ENCODE assay signal across 19 mouse cellular contexts in the genomic region with DNA sequence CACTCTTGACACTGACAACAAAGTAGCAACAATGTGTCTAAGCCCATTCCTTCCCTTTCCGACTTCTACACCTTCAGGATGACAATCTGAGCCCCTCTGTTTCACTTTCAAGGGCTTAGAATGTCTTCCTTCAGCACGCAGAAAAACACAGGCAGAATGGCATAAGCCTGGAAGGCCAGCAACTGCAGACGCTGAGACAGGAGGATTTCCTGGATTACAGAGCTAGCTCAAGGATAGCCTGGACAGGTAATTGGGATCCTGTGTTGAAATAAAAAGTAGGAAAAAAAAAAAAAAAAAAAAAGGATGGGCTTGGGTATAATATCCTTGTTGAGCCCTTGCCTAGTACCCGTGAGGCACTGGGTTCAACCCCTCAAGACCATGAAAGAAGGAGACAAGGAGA. TPM values are rescaled to one million over a fixed set of nuclear protein-coding genes. Genes with fewer than 3 reads are reported as not detected.
"Had no signal": no experiment of that assay in that cellular context is flagged by ENCODE, and none has a peak within 500 bp of the region (broad histone marks: within the 10 kb centered on the region; RNA-seq: fewer than 3 reads in every experiment).

No protein-coding gene starts in this region.

- H3K4me3 ChIP-seq: neural tube, embryonic 13.5 days; neural tube, embryonic 15.5 days; stomach, embryonic 15.5 days had no signal

- H3K27ac ChIP-seq: neural tube, embryonic 13.5 days; neural tube, embryonic 15.5 days; stomach, embryonic 15.5 days; stomach, postnatal 0 days had no signal

- H3K9me3 ChIP-seq: neural tube, embryonic 13.5 days; neural tube, embryonic 15.5 days; stomach, embryonic 15.5 days had no signal

- H3K4me1 ChIP-seq: neural tube, embryonic 13.5 days; neural tube, embryonic 15.5 days; stomach, embryonic 15.5 days had no signal

- DNase-seq: retina, postnatal 1 day; right cerebral cortex, adult 18-20 months; right cerebral cortex, postnatal 14 days; right cerebral cortex, postnatal 25 days; right cerebral cortex, postnatal 4 days; spleen, adult 18-20 months; thymus, adult 18-20 months; thymus, adult 2 months; thymus, postnatal 14 days; thymus, postnatal 25 days; thymus, postnatal 36 days; thymus, postnatal 4 days had no signal

- H3K36me3 ChIP-seq: neural tube, embryonic 13.5 days; neural tube, embryonic 15.5 days; stomach, embryonic 15.5 days had no signal

RNA-seq across cellular contexts. Expression of a gene that starts 10.5 kb away (rescaled TPM):
- total RNA-seq: neutrophil, adult 5-6 weeks had no signal
- polyA plus RNA-seq: testis, adult 2 months; thymus, postnatal 0 days had no signal
